Mouse (Mus musculus) hindbrain, postnatal 0 days (tissue): Measurements from ENCODE around the gene Kif6. TPM values are rescaled to one million over a fixed set of nuclear protein-coding genes. Genes with fewer than 3 reads are reported as not detected.
A peak's percentile ranks its signal among the peaks of the same experiment; 100 is the strongest.

Source experiments
- ATAC-seq: fragments of 200-750 bp; cut with Nextera tagmentation; 2 replicates; pipeline ENCODE4 v1.8.0; 2017; ENCODE audit warnings: mild to moderate bottlenecking, moderate TSS enrichment, moderate library complexity
- DNase-seq: peaks from one replicate; pipeline ENCODE4 v3.0.0-alpha.2; 2015; ENCODE audit warnings: low spot score
- H3K27ac ChIP-seq: fragments of 300-500 bp; sonication (generic); 2 replicates; pipeline ENCODE4 v1.5.1; 2014; ENCODE audit warnings: mild to moderate bottlenecking
- H3K27me3 ChIP-seq: fragments of 300-500 bp; sonication (generic); 2 replicates; pipeline ENCODE4 v1.6.1; 2014; ENCODE audit warnings: low read length, mixed read lengths; ENCODE audit not compliant: insufficient read depth
- H3K36me3 ChIP-seq: fragments of 300-500 bp; sonication (generic); 2 replicates; pipeline ENCODE4 v1.6.1; 2014; ENCODE audit warnings: low read length, mixed read lengths; ENCODE audit not compliant: insufficient read depth
- H3K4me1 ChIP-seq: fragments of 300-500 bp; sonication (generic); 2 replicates; pipeline ENCODE4 v1.6.1; 2014; ENCODE audit warnings: antibody characterized with exemption, low read length, mixed read lengths; ENCODE audit not compliant: insufficient read depth
- H3K4me2 ChIP-seq: fragments of 300-500 bp; sonication (generic); 2 replicates; pipeline ENCODE4 v1.6.1; 2014; ENCODE audit warnings: low read depth, mild to moderate bottlenecking, low read length, moderate library complexity, mixed read lengths
- H3K4me3 ChIP-seq: fragments of 300-500 bp; sonication (generic); 2 replicates; pipeline ENCODE4 v1.5.1; 2014; ENCODE audit warnings: low read length
- H3K9ac ChIP-seq: fragments of 300-500 bp; sonication (generic); replicated peaks from 2 replicates; pipeline ENCODE4 v1.6.1; 2014; ENCODE audit warnings: mild to moderate bottlenecking, low read length, moderate library complexity, mixed read lengths
- H3K9me3 ChIP-seq: fragments of 300-500 bp; sonication (generic); 2 replicates; pipeline ENCODE4 v1.6.1; 2016; ENCODE audit warnings: low read length, mixed read lengths
- CTCF ChIP-seq: IDR thresholded peaks from 2 replicates; pipeline ENCODE4 v1.5.1; 2016; ENCODE audit warnings: antibody characterized with exemption, control low read depth, low read depth
- WGBS: fragments of 180-500 bp; shearing (Covaris S2); extraction: QIAGEN DNeasy Blood & Tissue Kit; methylation state at CpG from one replicate; pipeline ENCODE4 v1.1.7; 2014; 5-methylcytosine and 5-hydroxymethylcytosine counted together
- polyA plus RNA-seq: library from polyadenylated mRNA; unstranded; fragments of >200 nt; fragmentation: Nextera tagmentation; extraction: Ambion mirVana; gene quantifications from 2 replicates; pipeline ENCODE4 v1.2.1, GENCODE M21; 2015
- total RNA-seq: library from RNA; depleted of rRNA; stranded (reverse); fragments of >200 nt; gene quantifications from 2 replicates; pipeline ENCODE4 v1.2.3, GENCODE M21; 2014

Kif6 gene
- total and polyA plus RNA-seq, 2 experiments from 2014 or later = 1.5 to 2.6 TPM

DNA sequence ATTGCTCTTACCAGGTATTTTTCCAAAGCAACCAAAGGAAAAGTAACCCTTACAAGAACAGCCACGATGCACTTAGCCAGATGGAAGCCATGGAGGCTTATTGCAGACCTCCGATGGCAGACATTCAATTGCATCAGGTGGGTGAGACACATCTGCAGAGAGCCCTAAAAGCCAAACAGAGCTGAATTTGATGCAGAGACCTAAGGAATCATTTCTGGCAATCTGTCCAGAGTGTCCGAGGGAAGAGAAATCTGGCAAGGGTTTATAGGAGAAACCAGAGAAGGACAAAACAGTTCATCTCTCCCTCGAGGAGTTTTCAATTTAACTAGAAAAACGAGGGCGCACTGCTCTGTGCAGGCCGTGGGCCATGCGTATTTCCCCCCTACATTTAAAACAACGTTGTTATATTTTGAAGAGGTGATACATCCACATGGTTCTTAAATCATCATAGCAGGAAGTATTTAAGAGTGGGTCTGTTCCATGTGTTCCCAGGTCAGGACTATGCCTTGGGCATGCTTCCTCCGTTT is 177.3 kb downstream of the Kif6 start:
- H3K9ac ChIP-seq = no peak overlapping the region
- H3K36me3 ChIP-seq = no peaks in the 10 kb centered on the region
- ATAC-seq (no peak), DNase-seq (no peak)
- 91% methylated on average over 10 of the region's 10 CpGs for WGBS
- H3K9me3 ChIP-seq = no peaks in the 10 kb centered on the region
- no peaks in the 10 kb centered on the region for H3K4me1 ChIP-seq
- H3K27me3 ChIP-seq = no peaks in the 10 kb centered on the region
- H3K27ac ChIP-seq = no peak overlapping the region
- no peak for TF ChIP-seq CTCF
- H3K4me2 ChIP-seq = no peak overlapping the region
- no peak overlapping the region for H3K4me3 ChIP-seq

GRCm38 (mm10) chr17:49792946-49793345 is 178.0 kb downstream of the Kif6 start:
- Histone ChIP-seq H3K4me2 (no peak overlapping the region), H3K9me3 (no peaks in the 10 kb centered on the region), H3K4me3 (no peak overlapping the region), H3K27ac (no peak overlapping the region), H3K4me1 (no peaks in the 10 kb centered on the region), H3K9ac (no peak overlapping the region), H3K36me3 (no peaks in the 10 kb centered on the region), H3K27me3 (no peaks in the 10 kb centered on the region)
- no peak for ATAC-seq
- WGBS = 74% methylated on average over 1 of the region's 1 CpGs
- no peak for TF ChIP-seq CTCF
- DNase-seq = no peak

- Histone ChIP-seq H3K9me3 (no peaks in the 10 kb centered on the region), H3K4me2 (no peak overlapping the region), H3K36me3 (no peaks in the 10 kb centered on the region), H3K4me1 (no peaks in the 10 kb centered on the region), H3K9ac (no peak overlapping the region), H3K4me3 (no peak overlapping the region), H3K27me3 (no peaks in the 10 kb centered on the region), H3K27ac (no peak overlapping the region)
- WGBS = 97% methylated on average over 3 of the region's 3 CpGs
- peak; percentile 15; the same call in 1 of the 2 replicates for TF ChIP-seq CTCF
- no peak for ATAC-seq
- DNase-seq = no peak
These were observed 179.0 kb downstream of the Kif6 start for GRCm38 (mm10) chr17:49793965-49794364.

DNA sequence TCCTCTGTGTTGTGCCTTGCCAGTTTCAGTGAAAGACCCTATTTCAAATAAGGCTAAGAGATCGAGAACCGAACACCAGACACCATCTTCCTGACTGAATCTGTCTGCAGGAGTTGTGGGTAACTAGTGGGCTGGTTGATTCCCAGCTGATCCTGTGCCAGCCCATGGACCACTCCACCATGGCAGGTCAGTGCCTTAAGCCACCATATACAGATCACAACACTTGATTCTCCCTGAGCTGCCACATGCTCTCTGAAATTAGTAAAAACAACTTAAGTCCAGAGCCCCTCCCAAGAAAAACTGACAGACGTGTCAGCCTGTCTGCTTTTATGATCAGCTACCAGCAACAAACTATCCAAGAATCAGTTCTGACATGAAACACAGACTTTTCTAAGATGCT is 180.3 kb downstream of the Kif6 start:
- no peak overlapping the region for H3K4me2 ChIP-seq
- TF ChIP-seq CTCF = no peak
- DNase-seq = no peak
- no peak overlapping the region for H3K9ac ChIP-seq
- H3K9me3 ChIP-seq = no peaks in the 10 kb centered on the region
- ATAC-seq = no peak
- no peak overlapping the region for H3K4me3 ChIP-seq
- WGBS = 91% methylated on average over 3 of the region's 3 CpGs
- H3K4me1 ChIP-seq = no peaks in the 10 kb centered on the region
- no peaks in the 10 kb centered on the region for H3K27me3 ChIP-seq
- no peak overlapping the region for H3K27ac ChIP-seq
- H3K36me3 ChIP-seq = no peaks in the 10 kb centered on the region

DNA sequence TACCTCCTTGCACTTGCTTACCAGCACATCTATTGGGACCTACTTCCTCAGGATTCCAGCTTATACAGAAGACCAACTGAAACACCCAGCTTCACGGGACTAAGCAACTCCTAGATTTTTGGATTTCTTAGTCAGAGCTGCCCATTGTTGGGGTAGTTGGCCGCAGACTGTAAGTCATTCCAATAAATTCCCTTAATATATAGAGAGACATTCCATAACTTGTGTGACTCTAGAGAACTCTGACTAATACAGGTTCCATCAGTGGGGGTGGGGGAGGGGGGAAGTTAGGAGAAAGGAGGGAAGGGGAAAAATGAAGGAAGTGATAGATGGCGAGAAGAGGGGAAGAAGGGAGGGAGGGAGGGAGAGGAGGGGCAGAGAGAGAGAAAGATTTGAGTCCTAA is 181.2 kb downstream of the Kif6 start:
- WGBS = 82% methylated on average over 3 of the region's 3 CpGs
- ATAC-seq (no peak), DNase-seq (no peak)

GRCm38 (mm10) chr17:49799168-49799567 is 184.2 kb downstream of the Kif6 start:
- Histone ChIP-seq H3K27me3 (no peaks in the 10 kb centered on the region), H3K4me3 (no peak overlapping the region), H3K9me3 (no peaks in the 10 kb centered on the region), H3K9ac (no peak overlapping the region), H3K4me1 (no peaks in the 10 kb centered on the region), H3K36me3 (no peaks in the 10 kb centered on the region), H3K4me2 (no peak overlapping the region), H3K27ac (no peak overlapping the region)
- ATAC-seq (no peak), DNase-seq (no peak)
- TF ChIP-seq CTCF = no peak
- 70% methylated on average over 5 of the region's 5 CpGs for WGBS

More for the DNA sequence above, 181.2 kb downstream of the Kif6 start:
- no peaks in the 10 kb centered on the region for H3K36me3 ChIP-seq
- H3K4me2 ChIP-seq = no peak overlapping the region
- no peak overlapping the region for H3K4me3 ChIP-seq
- H3K27me3 ChIP-seq = no peaks in the 10 kb centered on the region
- no peak for TF ChIP-seq CTCF
- H3K9me3 ChIP-seq = no peaks in the 10 kb centered on the region
- no peaks in the 10 kb centered on the region for H3K4me1 ChIP-seq
- H3K27ac ChIP-seq = no peak overlapping the region
- H3K9ac ChIP-seq = no peak overlapping the region

- no peak for TF ChIP-seq CTCF
- WGBS = 58% methylated on average over 2 of the region's 2 CpGs
- DNase-seq (no peak), ATAC-seq (no peak)
- Histone ChIP-seq H3K27me3 (no peaks in the 10 kb centered on the region), H3K4me1 (no peaks in the 10 kb centered on the region), H3K4me2 (no peak overlapping the region), H3K9ac (no peak overlapping the region), H3K4me3 (no peak overlapping the region), H3K27ac (no peak overlapping the region), H3K9me3 (no peaks in the 10 kb centered on the region), H3K36me3 (no peaks in the 10 kb centered on the region)
These were observed 185.2 kb downstream of the Kif6 start for GRCm38 (mm10) chr17:49800157-49800556.
